Mouse (Mus musculus) limb, embryonic 13.5 days (tissue): ENCODE measurements around the gene Olfr263. TPM values are rescaled to one million over a fixed set of nuclear protein-coding genes. Genes with fewer than 3 reads are reported as not detected.

ENCODE experiments used
- ATAC-seq: fragments of 200-750 bp; cut with Nextera tagmentation; 2 replicates; pipeline ENCODE4 v1.8.0; 2017; ENCODE audit warnings: low read depth, moderate number of reproducible peaks, moderate TSS enrichment; ENCODE audit not compliant: low FRiP score
- H3K27ac ChIP-seq: fragments of 300-500 bp; sonication (generic); 2 replicates; pipeline ENCODE4 v1.5.1; 2015; ENCODE audit warnings: inconsistent platforms, mild to moderate bottlenecking, moderate library complexity
- H3K27me3 ChIP-seq: fragments of 300-500 bp; sonication (generic); 2 replicates; pipeline ENCODE4 v1.6.1; 2015; ENCODE audit warnings: mild to moderate bottlenecking, inconsistent platforms
- H3K36me3 ChIP-seq: fragments of 300-500 bp; sonication (generic); 2 replicates; pipeline ENCODE4 v1.6.1; 2015; ENCODE audit warnings: inconsistent platforms, mild to moderate bottlenecking, moderate library complexity
- H3K4me1 ChIP-seq: fragments of 300-500 bp; sonication (generic); 2 replicates; pipeline ENCODE4 v1.6.1; 2015; ENCODE audit warnings: inconsistent platforms
- H3K4me2 ChIP-seq: fragments of 300-500 bp; sonication (generic); replicated peaks from 2 replicates; pipeline ENCODE4 v1.6.1; 2015; ENCODE audit warnings: inconsistent platforms, mild to moderate bottlenecking, moderate library complexity
- H3K4me3 ChIP-seq: fragments of 300-500 bp; sonication (generic); 2 replicates; pipeline ENCODE4 v1.5.1; 2015; ENCODE audit warnings: moderate library complexity, mild to moderate bottlenecking, inconsistent platforms
- H3K9ac ChIP-seq: fragments of 300-500 bp; sonication (generic); 2 replicates; pipeline ENCODE4 v1.6.1; 2015; ENCODE audit warnings: mild to moderate bottlenecking, inconsistent platforms
- H3K9me3 ChIP-seq: fragments of 300-500 bp; sonication (generic); 2 replicates; pipeline ENCODE4 v1.6.1; 2016; ENCODE audit warnings: inconsistent platforms
- WGBS: fragments of 180-500 bp; shearing (Covaris S2); methylation state at CpG from one replicate; pipeline ENCODE4 v1.1.7; 2015; 5-methylcytosine and 5-hydroxymethylcytosine counted together
- polyA plus RNA-seq: library from polyadenylated mRNA; unstranded; fragments of >200 nt; fragmentation: Nextera tagmentation; extraction: Ambion mirVana; gene quantifications from 2 replicates; pipeline ENCODE4 v1.2.1, GENCODE M21; 2015

Olfr263 gene
- polyA plus RNA-seq, 1 experiment from 2014 or later = not detected

GRCm38 (mm10) chr13:21183066-21183465 is 53.6 kb downstream of the Olfr263 start:
- H3K36me3 ChIP-seq = peaks cover 66% of the 10 kb centered on the region
- H3K27ac ChIP-seq = no peak overlapping the region
- H3K9ac ChIP-seq = no peak overlapping the region
- WGBS = 92% methylated on average over 6 of the region's 6 CpGs
- no peaks in the 10 kb centered on the region for H3K9me3 ChIP-seq
- no peaks in the 10 kb centered on the region for H3K27me3 ChIP-seq
- no peak for ATAC-seq
- no peak overlapping the region for H3K4me2 ChIP-seq
- no peak overlapping the region for H3K4me3 ChIP-seq
- peaks cover 37% of the 10 kb centered on the region for H3K4me1 ChIP-seq

- H3K4me1 ChIP-seq = peaks cover 35% of the 10 kb centered on the region
- no peak for ATAC-seq
- no peaks in the 10 kb centered on the region for H3K27me3 ChIP-seq
- H3K36me3 ChIP-seq = peaks cover 72% of the 10 kb centered on the region
- no peak overlapping the region for H3K27ac ChIP-seq
- H3K9me3 ChIP-seq = no peaks in the 10 kb centered on the region
- H3K9ac ChIP-seq = no peak overlapping the region
- WGBS = 92% methylated on average over 7 of the region's 7 CpGs
- no peak overlapping the region for H3K4me3 ChIP-seq
- H3K4me2 ChIP-seq = no peak overlapping the region
These were observed 54.2 kb downstream of the Olfr263 start for GRCm38 (mm10) chr13:21183661-21184060.

DNA sequence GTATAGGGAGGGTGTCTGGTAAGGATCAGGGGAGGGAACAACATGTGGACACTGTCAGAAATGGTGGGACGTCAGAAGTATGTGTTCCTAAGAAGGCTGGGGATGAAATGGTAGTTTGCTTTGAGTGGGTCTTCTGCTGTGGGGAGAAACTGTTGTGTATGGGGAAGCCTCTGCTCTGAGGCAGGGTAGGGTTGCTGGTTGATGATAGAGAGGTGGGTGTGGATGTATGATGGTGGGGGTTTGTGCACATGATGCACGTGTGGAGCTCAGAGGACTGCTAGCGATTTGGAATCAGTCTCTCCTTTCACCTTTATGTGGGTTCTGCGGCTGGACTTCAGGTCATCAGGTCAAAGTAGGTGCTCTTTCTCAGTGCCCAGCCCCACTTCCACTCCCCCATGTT is 56.1 kb downstream of the Olfr263 start:
- H3K9ac ChIP-seq = no peak overlapping the region
- H3K27ac ChIP-seq = no peak overlapping the region
- no peak overlapping the region for H3K4me3 ChIP-seq
- peaks cover 30% of the 10 kb centered on the region for H3K4me1 ChIP-seq
- no peaks in the 10 kb centered on the region for H3K9me3 ChIP-seq
- peaks cover 90% of the 10 kb centered on the region for H3K36me3 ChIP-seq
- no peak overlapping the region for H3K4me2 ChIP-seq
- ATAC-seq = no peak
- H3K27me3 ChIP-seq = no peaks in the 10 kb centered on the region
- 91% methylated on average over 4 of the region's 4 CpGs for WGBS

Other genes with a start within 250 kb of the Olfr263 start
- gene Olfr1370, start 54.7 kb upstream of the Olfr263 start, polyA plus RNA-seq = not detected in 2 replicates
- 0.06 TPM in 1 of 2 replicates, not detected in the other for gene Olfr1369-ps1, start 18.2 kb upstream of the Olfr263 start, polyA plus RNA-seq
- not detected in 2 replicates for gene Olfr1368, start 16.2 kb downstream of the Olfr263 start, polyA plus RNA-seq
- 139 and 140 TPM in 2 replicates for gene Trim27, start 49.8 kb downstream of the Olfr263 start, polyA plus RNA-seq
- not detected in 2 replicates for gene Gpx5, start 163.1 kb downstream of the Olfr263 start, polyA plus RNA-seq
- 0.28 and 0.52 TPM in 2 replicates for gene Gpx6, start 182.5 kb downstream of the Olfr263 start, polyA plus RNA-seq
- gene Olfr1367, start 217.3 kb downstream of the Olfr263 start, polyA plus RNA-seq = not detected in 2 replicates
- gene Zscan12, start 233.2 kb downstream of the Olfr263 start, polyA plus RNA-seq = 14.6 and 15.3 TPM in 2 replicates